Mouse (Mus musculus) frontal cortex, adult 2 months (tissue): ENCODE measurements around the gene Bola1. TPM values are rescaled to one million over a fixed set of nuclear protein-coding genes. Genes with fewer than 3 reads are reported as not detected.

ENCODE experiments used
- DNase-seq, 2 experiments: peaks; one replicate each; pipeline ENCODE4 v3.0.0; 2022; ENCODE audit warnings: low spot score in 1 of 2; ENCODE audit errors: extremely low spot score in 1 of 2
- polyA plus RNA-seq: library from polyadenylated mRNA; depleted of rRNA; stranded (reverse); fragments of >200 nt; gene quantifications from 2 replicates; pipeline ENCODE4 v1.2.3, GENCODE M21; 2012; rRNA removed

The Bola1 gene
- polyA plus RNA-seq = 34.8 and 36.6 TPM in 2 replicates

DNA sequence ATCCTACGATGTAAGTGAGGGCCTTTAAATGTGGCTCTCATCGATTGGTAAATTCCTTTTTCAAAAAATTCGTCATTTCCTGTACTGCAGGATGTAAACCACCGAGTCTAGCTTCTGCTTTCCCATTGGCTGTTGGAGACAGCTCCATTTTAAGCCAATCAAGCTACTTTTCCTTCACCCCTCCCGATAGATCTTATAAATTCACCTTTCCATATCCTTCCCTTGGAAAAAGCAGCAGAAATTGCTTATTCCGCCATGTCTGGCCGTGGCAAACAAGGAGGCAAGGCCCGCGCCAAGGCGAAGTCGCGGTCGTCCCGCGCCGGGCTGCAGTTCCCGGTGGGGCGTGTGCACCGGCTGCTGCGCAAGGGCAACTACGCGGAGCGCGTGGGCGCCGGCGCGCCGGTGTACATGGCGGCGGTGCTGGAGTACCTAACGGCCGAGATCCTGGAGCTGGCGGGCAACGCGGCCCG, at the start of gene Bola1, which contains the start of gene Hist2h2ab:
Gene Bola1, minus strand, starts transcription at position 49 of the 470 bp plus-strand sequence.
Gene Hist2h2ab, plus strand, starts transcription at position 205 of the 470 bp plus-strand sequence.
- peak; percentile 86 to 89 for DNase-seq

DNA sequence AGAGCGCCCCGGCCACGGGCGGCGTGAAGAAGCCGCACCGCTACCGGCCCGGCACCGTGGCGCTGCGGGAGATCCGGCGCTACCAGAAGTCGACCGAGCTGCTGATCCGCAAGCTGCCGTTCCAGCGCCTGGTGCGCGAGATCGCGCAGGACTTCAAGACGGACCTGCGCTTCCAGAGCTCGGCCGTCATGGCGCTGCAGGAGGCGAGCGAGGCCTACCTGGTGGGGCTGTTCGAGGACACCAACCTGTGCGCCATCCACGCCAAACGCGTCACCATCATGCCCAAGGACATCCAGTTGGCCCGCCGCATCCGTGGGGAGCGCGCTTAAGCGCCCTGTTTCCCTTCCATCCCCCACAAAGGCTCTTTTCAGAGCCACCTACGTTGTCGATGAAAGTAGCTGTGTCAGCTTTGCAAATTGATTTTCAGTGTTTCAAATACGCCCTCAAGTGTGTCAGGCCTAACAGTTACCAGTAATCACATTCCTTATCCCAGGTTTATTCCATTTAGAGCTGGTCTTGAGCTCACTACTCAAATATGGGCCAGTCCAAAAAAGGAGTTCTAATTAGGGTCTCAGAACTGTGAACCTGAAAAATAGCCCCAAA, 49.4 kb upstream of the Bola1 start:
- peak in 1 of 2 experiments; percentile 45 for DNase-seq

DNA sequence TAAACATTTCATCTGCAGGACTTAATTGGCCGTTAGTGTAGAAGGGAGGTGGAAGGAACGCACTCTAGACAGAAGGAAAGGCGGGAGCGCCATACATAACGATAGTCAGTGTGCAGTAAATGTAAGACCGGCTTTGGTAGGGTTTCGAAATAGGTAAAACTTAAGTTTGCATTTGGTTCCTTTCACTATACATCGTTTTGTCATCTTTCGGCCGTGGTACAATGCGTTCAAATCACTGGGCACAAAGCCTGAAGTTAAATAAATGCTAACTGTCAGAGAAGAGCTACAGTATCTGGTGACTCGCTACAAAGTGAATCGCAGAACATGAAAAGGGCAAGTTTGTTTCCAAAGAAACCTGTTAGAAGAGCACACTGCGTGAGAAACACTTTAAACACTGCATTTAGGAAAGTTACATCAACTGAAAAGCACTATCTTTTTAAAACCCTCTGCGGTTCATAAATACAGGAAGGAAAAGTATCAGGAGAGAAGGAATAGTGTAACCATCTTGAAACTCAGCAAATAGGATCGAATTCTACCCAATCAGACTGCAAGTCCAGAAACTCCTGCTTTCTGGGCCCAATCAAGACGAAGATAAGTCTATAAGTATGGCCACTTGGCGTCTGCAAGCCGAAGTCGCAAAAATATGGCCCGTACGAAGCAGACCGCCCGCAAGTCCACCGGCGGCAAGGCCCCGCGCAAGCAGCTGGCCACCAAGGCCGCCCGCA, 48.7 kb upstream of the Bola1 start, which contains the start of gene Hist2h3b:
Gene Hist2h3b, plus strand, starts transcription at position 604 of the 725 bp plus-strand sequence.
- peak; percentile 78 to 90 for DNase-seq

DNA sequence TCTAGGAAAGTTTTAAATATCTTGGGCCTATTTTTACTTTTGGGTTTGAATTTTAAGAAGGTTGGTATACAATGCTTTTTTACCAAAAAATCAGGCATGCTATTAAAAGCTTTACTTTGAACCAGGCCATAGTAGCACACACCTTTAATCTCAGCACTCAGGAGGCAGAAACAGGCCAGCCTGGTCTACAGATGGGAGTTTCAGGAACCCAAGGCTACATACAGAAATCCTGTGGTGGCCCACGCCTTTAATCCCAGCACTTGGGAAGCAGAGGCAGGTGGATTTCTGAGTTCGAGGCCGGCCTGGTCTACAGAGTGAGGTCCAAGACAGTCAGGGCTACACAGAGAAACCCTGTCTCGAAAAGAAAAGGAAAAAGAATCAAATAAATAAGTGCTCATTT, 48.0 kb upstream of the Bola1 start:
- DNase-seq = no peak

DNA sequence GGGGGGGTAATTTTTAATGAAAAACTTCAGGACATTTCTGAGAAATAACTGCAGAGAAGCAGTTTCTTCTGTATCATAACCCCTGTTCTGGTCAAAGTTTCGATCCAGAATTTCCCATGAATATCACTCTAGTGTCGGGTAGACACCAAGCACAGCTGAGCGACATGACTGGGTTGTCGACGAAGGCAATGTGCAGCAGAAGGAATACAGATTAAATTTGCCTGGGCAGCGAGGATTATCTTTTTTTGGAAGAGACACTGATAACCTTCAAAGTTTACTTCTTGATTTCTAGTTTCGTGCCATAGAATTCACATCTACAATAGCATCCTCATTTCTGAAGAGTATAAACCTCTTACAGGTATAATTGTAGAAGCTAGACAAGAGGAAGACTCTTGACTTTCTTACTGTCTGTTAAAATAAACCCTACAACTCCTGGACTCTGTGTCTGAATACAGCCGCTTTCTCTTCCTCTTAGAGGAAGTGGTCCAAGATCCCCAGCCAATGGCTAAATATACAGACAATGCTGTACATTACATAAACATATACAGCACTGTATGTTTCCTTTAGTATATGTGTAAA, 46.7 kb upstream of the Bola1 start:
- DNase-seq = no peak

DNA sequence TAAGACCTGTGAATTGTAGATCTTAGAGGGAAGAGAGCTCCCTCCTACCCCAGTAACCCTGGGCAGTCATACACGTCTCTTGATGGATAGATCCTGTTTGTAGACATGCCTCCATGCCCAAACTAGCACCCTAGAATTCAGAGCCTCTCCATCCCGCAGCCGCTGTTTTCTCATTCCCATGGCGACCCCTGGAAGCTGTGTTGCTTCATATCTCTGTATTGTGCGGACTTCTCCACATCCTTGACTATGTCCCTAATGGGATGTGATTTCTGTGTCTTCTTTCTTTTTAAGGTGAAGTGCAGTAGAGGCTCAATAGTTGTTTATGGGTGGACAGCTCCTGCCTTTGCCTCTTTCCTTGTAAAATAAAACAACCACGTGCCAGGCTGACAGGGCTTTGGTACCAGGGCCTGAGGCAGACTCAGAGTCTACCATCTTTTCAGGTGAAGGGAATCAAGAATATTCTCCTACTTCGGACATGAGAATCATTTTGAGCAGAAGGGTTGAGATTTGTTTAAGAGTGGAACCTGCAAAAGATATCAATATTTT, 45.0 kb upstream of the Bola1 start:
- DNase-seq = no peak

DNA sequence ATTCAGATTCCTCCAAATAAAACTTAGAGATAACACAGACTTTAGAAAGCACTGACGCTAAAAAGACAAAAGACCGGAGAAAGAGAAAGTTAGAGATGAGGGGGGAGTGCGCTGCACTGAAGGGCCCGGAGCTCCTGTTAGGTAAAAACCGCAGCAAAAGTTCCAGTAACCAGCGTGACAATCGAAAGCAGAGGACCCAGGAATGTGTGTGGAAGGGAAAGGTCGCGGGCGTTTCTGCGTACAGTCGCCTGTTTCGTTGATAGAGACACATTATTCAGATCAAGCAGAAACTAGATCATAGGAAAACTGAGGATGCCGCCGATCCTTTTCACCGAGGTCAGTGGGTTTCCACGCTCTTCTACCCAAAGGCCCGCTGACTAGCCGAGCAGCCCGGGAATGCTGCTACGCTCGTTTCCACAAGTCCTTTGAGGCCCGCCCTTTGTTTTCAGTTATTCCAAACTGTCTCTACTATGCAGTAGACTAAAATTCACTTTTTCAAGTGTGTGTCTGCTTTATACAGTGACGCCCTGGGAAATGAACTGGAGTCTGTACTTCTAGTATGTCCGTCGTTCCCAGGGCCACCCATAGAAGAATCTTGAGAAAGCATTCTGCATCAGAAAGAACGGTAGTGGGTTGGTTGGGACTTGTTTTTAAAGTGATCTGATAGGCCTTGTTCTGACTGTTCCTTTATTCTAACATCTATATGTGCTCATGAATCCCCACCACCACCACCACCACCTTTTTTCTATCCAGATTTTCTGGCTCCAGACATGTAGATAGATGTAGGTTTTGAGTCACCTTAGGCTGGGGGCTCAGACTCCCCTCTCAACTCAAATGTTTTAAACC, 44.3 kb upstream of the Bola1 start:
- DNase-seq = peak in 1 of 2 experiments; percentile 36

DNA sequence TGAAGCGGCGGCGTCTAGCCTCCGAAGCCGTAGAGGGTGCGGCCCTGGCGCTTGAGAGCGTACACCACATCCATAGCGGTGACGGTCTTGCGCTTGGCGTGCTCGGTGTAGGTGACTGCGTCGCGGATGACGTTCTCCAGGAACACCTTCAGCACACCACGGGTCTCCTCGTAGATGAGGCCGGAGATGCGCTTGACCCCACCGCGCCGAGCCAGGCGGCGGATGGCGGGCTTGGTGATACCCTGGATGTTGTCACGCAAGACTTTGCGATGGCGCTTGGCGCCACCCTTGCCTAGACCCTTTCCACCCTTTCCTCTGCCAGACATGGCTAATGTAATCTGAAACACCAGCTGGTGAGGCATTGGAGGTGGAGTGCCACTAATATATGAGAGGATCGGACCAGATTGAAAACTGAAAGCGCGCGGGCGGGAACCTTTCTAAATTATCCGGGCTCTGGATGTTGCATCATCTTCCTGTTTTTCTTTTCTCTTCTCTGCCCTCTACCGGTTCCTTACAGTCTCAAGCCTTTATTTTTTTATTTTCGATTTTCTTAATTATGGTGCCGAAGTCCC, 43.6 kb upstream of the Bola1 start, which contains the start of gene Hist2h4:
Gene Hist2h4, minus strand, starts transcription at position 333 of the 572 bp plus-strand sequence.
- peak; percentile 97 to 100 for DNase-seq

DNA sequence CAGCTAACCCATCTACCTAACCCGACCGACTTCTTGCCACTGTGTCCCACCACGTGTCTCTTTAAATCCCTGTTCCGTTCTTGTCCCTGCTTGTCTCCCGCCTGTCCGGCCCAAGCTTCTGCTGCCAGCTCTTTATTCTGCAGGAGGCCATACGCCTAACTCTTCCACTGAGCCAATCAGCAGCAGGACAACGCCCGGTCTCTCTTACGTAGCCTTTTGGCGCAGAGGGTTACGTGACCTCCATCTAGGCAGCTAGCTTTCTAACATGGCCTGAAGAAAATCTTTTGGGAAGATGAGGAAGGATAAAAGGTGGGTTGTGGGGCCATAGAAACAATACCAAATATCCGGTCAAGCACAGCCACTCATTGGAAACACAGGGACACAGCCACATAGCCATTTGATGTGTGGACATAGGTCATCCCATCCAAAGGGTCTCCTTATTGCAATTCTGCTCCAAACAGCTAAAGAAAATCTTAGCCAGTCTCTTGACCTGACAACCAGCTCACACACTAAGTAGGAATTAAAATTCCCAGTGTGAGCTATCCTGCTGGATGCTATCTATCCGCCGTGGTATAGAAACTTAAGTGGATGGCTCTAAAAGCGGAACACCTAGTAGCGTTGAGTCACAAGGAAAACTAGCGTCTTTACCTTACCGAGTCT, 42.8 kb upstream of the Bola1 start:
- DNase-seq = peak; percentile 84 to 89

DNA sequence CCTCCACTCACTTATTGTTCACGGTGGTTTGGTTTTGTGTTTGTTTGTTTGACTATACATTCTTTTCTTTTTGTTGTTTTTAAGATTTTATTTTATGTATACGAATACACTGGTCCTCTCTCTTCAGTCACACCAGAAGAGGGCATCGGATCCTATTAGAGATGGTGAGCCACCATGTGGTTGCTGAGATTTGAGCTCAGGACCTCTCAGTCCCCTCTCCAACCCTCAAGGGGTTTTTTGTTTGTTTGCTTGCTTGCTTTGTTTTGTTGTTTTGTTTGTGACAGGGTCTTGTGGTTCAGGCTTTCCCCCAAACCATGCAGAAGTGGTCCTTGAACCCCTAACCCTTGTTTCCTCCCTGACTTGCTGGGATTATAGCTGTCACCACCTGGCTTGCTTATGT, 42.1 kb upstream of the Bola1 start:
- DNase-seq = no peak

DNA sequence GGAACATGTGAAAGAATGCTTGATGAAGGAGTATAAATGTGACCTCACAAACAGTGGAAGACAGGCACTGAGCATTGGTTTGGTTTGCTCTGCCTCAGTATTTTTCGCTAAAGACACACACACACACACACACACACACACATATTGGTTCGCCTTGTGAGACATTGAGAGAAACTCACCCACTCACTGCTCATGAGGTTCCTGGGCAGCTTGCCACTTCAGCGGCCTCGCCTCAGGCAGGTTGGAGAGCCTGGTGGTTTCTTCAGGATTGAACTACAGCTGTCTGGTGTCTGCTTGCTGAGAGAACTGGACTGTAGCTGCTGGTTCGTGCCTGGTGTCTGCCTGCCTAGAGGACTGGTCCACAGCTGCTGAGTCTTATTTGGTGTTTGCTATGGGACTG, 40.7 kb upstream of the Bola1 start:
- no peak for DNase-seq

DNA sequence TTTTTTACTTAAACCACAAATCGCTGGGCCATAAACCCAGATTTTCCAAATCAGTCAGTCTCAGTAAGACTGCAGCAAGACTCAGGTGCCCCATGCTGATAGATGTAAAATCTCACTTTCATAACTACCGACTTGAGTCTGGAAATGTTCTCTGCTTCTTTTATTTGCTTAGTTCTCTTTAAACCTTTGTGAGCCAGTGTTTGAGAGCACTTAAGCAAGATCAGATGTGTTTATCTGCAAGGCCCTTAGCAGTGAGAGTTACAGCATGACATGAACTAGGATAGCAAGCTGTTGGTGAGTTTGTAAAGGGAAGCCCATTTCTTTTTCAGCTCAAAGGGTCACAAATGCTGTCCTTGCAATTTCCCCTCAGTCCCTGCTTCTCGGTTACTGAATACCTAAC, 37.7 kb upstream of the Bola1 start:
- no peak for DNase-seq

DNA sequence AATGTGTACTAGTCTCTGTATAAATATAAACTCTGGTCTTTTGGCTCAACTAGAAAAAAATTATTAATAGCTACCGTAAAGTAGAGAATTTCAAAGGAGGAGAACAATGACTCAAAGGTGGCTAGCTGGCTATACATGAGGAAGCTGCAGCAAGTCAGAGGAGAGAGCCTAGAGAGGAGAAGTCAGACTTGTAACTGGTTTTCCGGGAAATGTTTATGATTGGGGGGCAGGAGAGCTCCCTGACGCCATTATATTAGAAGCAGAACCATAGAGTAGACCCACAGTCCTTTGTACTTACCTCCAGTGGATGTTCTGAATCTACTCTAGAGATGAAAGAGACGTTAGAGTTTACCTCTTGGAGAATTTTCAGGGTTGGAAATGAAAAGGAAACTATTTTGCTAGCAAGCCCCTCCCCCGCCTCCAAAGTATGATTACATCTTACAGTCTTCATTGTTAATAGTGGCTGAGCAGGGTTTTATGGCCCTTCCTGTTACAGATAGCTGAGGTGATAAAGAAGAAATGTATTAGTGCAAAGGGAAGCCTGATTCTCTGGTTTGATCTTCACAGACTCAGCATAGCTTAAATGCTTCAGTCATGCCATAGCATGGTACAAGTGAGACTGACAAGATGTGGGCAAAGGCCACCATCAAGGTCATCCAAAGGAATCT, 36.6 kb upstream of the Bola1 start:
- DNase-seq = no peak

DNA sequence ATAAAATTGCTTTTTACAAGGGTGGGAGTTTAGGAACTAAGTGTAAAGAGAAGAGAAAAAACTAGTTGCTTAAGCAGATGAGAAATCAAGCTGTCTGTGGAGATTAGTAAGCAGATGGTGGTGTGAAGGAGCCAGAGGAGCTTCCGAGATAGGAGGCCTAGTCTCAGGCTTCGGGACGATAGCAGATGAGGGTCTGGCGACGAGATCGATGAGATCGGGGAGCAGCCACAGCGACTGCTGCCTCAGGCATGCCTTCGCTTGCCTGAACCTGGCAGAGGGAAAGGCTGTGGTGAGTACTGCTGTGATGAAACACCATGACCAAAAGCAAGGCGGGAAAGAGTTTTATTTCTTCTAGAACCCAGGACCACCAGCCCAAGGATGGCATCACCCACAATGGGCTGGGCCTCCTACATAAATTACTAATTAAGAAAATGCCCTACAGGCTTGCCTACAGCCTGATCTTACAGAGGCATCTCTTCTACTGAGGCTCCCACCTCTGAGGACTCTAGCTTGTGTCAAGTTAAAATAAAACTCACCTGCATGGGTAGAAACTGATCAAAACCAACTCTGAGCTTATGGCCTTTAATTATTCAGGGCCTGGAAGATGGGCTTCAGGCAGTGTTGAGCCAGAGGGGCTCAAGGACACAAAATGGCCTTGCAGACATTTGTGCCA, 35.3 kb upstream of the Bola1 start:
- no peak for DNase-seq

DNA sequence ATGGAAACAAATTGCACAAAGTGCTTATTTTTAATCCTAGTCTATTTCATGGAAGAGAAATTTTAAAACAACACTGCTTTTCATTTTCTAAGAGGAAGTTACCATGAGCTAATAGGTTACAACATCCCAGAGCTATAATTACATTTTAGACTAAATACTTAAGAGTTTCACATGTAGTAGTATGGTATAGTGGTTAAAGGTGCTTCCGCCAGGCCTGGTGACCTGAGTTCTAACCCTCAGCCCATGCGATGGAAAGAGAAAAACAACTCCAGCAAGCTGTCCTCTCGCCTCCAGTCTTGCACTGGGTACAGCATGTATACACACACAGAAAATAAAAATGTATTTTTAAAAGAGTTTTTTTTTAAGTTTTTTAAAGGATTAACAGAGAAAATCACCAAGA, 32.3 kb upstream of the Bola1 start:
- DNase-seq = no peak

DNA sequence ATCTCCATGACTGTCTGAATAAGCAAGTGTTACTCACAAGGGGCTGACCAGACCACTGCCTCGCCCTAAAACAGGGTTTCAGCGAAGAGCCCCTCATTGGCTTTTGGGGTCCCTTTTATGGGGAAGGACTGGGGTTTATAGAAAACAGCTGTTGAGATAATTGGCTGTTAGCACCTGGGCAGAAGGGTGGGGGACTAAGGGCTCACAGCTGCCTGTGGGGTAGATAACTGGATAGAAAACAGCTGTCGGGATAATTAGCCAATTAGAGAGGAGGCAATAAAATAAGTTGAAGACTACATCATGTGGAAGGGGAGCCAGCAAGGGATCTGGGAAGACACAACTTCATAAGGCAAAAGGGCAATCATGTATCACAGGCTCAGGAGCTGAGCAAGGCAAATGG, 31.4 kb upstream of the Bola1 start:
- no peak for DNase-seq

DNA sequence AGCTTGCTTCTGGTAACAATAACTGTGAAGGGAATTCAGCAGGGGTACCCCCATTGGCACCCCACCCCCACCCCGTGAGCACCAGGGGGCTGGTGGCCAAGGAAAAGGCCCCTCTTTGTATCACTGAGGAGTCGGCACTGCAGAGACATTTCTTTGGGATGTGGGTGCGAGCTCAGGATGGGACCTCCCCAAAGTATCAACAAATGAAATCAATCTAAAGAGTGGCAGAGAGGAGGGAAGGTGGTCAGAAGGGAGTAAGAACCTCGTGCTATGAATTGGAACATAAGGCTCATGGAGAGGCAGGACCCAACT, 29.5 kb upstream of the Bola1 start:
- DNase-seq = no peak

DNA sequence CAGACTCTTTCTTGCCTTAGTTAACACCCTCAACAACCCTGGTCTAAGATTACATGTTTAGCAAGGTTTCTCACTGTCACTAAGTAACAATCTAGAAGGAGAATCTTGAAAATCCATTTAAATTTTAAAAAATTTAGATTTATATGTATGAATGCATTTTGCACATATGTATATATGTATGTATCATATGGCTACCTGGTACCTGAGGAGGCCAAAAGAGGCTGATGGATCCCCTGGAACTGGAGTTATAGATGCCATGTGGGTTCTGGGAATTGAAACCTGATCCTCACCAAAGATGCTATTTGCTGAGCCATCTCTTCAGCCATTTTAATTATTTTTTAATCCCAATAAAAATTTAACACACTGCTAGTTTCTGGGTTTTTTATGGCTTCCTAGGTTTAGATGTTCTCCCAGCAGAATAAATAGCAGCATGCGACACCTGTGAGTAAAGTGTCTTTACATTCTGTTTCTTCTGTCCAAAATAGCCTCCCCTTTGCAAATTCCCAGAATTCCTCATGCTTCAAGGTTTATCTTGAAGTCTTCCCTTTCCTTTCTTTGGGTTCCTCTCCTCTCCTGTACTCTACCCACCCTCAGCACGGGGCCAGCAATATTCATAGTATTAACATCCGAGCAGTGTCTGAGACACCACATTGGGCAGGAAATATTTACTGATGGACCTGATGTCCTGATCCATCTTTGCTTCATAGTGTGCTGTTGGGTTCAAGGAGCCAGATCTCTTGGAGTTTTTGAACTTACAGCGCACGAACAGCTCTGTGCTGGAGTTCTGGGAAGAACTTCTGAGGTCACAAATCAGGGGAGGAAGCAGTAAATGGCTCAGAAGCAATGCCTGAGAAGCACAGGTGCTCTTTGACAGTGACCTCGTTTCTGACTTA, 28.9 kb upstream of the Bola1 start:
- no peak for DNase-seq
